Mouse (Mus musculus): ENCODE results near the gene Eif3i. TPM values are rescaled to one million over a fixed set of nuclear protein-coding genes. Genes with fewer than 3 reads are reported as not detected.
A peak's percentile ranks its signal among the peaks of the same experiment; 100 is the strongest.

Eif3i gene
- total and polyA plus RNA-seq, 3 experiments = 133 to 241 (median 152) TPM

DNA sequence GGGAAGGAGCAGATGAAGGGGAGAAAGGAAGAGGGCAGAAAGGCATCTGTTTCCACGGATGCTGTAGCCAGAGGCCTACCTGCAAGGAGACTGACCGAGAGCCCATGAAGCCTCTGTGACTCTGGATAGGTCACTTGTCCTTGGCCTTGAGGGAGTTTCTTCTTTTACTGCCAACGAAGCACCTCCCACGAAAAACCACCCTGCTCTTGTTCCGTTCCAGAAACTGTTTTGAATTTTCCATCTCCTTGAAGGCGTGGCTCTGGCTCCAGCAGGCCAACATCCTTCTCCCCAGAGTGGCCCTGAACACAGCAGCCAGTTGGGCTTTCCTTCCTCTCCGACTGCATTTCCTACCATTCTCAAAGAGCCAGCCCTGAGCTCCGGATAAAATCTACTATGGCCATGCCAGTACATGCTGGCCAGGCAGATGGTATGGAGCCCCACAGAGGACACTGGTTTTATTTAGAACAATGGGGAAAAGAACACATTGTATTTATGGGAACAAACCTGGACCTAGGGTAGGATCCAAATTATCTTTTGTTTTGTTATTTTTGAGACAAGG is 20.9 kb upstream of the Eif3i start:
- H3K4me1 ChIP-seq (ENCODE audit: insufficient read depth, low read depth, low read length) = peaks cover 71% of the 10 kb centered on the region
- DNase-seq (ENCODE audit: low spot score) = no peak
- H3K27me3 ChIP-seq (ENCODE audit: insufficient read depth, low read length) = no peaks in the 10 kb centered on the region
- no peak overlapping the region for H3K4me3 ChIP-seq (ENCODE audit: low read depth, low read length)
- H3K9me3 ChIP-seq (replicated peaks) = no peaks in the 10 kb centered on the region
- TF ChIP-seq TAL1 (conservative IDR thresholded peaks at IDR 0.05; ENCODE audit: low read depth, low read length) = no peak
- no peak for TF ChIP-seq GATA1 (IDR thresholded peaks at IDR 0.05; ENCODE audit: borderline replicate concordance, low read length)
- no peak for TF ChIP-seq POLR2AphosphoS5 (IDR thresholded peaks at IDR 0.05; ENCODE audit: insufficient replicate concordance, low read depth, low read length)
- no peak for TF ChIP-seq CTCF (IDR thresholded peaks at IDR 0.05; ENCODE audit: low read depth, low read length)
- no peak for TF ChIP-seq GATA2 (IDR thresholded peaks at IDR 0.05; ENCODE audit: borderline replicate concordance, low read depth, low read length)
- ATAC-seq (ENCODE audit: extremely low read depth, insufficient number of reproducible peaks, low FRiP score, poor library complexity, severe bottlenecking) = no peak
- H3K36me3 ChIP-seq (replicated peaks) = peaks cover 72% of the 10 kb centered on the region

DNA sequence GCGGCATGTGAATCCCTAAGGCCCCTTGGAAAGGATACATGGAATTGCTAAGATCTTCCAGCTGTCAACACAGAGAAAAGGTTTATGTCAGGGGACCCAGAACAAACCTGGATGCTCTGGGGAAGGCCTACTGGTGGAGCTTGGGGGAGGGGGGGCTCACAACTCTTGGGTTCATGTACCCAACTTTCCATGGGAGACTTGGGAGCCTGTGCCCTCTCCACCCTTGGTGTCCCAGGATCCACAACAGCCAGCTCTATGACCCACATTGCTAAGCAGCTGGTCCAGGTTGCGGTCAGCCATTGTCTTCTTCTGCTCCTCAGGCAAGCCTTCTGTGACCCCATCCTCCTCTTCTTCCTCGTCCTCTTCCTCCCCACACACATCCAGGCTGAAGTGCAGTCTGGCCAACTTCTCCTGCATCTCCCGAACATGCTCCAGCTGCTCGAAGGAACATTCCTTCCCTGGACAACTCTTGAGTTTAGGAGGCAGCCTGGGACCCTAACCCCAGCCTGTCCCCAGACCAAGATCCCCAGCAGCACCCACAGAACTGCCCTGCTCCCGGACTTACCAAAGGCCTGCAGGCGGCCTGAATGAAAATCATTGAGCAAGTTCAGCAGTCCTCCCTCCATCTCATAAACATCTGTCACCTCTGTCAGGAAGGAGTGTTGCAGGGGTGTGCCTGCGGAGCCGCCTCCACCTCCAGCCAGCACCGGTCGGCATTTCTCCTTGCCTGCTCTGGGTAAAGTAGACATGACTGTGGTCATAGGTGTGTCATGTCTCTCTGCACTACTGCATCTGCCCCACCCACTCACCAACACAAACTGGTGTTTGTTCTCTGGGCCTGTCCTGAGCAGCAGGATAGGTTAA is 20.2 kb upstream of the Eif3i start:
- H3K4me1 ChIP-seq (ENCODE audit: insufficient read depth, low read depth, low read length) = peaks cover 70% of the 10 kb centered on the region

DNA sequence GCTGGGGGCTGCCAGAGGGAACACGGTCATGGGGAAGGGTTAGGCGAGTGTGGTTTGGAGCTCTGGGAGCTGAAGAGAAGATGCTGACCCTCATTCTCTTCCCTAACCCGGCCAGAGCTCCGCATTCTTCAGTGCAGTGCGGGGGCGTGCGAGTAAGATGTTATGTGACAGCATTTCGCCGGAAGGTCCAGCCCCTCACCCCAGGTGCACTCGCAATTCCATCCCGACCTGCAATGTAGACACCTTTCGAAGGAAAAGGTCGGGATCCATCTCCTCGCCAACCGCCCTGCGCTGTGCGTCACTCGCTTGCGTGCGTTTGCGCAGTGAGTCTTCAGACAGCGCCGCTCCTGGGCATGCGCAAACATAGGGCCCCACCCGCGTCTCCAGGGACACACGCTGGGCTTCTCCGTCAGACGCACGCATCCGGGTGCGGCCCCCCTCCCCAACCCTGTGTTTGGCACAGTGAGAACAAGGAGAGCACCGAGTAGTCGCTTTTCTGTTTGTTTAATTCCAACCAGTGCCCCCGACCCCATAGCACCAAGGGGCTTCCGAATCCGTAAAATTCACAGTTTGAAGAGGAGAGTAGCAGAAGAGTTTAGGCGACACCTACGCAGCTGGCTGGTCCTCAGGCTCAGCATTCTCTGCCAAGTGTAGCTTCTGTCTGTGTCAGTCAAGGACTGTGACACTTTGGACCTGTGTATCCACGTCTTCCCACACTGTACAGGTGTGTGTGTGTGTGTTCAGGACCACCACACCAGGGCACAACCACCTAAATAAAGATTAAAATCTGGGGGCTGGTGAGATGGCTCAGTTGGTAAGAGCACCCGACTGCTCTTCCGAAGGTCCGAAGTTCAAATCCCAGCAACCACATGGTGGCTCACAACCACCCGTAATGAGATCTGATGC is 18.6 kb upstream of the Eif3i start, which contains the start of gene Iqcc:
Iqcc (minus strand) TSS at position 314 of the 906 bp plus-strand sequence.
- Histone ChIP-seq H3K27me3 (ENCODE audit: insufficient read depth, low read length) (no peaks in the 10 kb centered on the region), H3K9me3 (replicated peaks) (no peaks in the 10 kb centered on the region), H3K4me1 (ENCODE audit: insufficient read depth, low read depth, low read length) (peaks cover 55% of the 10 kb centered on the region), H3K36me3 (replicated peaks) (peaks cover 65% of the 10 kb centered on the region), H3K4me3 (ENCODE audit: low read depth, low read length) (peak within 1 kb of the TSS; percentile 84)
- peak; percentile 91 for DNase-seq (ENCODE audit: low spot score)
- ATAC-seq (ENCODE audit: extremely low read depth, insufficient number of reproducible peaks, low FRiP score, poor library complexity, severe bottlenecking) = peak; percentile 84
- TF ChIP-seq GATA2 (IDR thresholded peaks at IDR 0.05; ENCODE audit: borderline replicate concordance, low read depth, low read length) = no peak
- TF ChIP-seq TAL1 (conservative IDR thresholded peaks at IDR 0.05; ENCODE audit: low read depth, low read length) = no peak
- no peak for TF ChIP-seq CTCF (IDR thresholded peaks at IDR 0.05; ENCODE audit: low read depth, low read length)
- no peak for TF ChIP-seq POLR2AphosphoS5 (IDR thresholded peaks at IDR 0.05; ENCODE audit: insufficient replicate concordance, low read depth, low read length)
- no peak for TF ChIP-seq GATA1 (IDR thresholded peaks at IDR 0.05; ENCODE audit: borderline replicate concordance, low read length)

More for the DNA sequence above, 20.2 kb upstream of the Eif3i start:
- DNase-seq (ENCODE audit: low spot score) (no peak), ATAC-seq (ENCODE audit: extremely low read depth, insufficient number of reproducible peaks, low FRiP score, poor library complexity, severe bottlenecking) (no peak)
- no peaks in the 10 kb centered on the region for H3K27me3 ChIP-seq (ENCODE audit: insufficient read depth, low read length)
- no peak overlapping the region for H3K4me3 ChIP-seq (ENCODE audit: low read depth, low read length)
- H3K36me3 ChIP-seq (replicated peaks) = peaks cover 72% of the 10 kb centered on the region
- TF ChIP-seq POLR2AphosphoS5 (IDR thresholded peaks at IDR 0.05; ENCODE audit: insufficient replicate concordance, low read depth, low read length) (no peak), TAL1 (conservative IDR thresholded peaks at IDR 0.05; ENCODE audit: low read depth, low read length) (no peak), GATA1 (IDR thresholded peaks at IDR 0.05; ENCODE audit: borderline replicate concordance, low read length) (no peak), GATA2 (IDR thresholded peaks at IDR 0.05; ENCODE audit: borderline replicate concordance, low read depth, low read length) (no peak), CTCF (IDR thresholded peaks at IDR 0.05; ENCODE audit: low read depth, low read length) (no peak)
- no peaks in the 10 kb centered on the region for H3K9me3 ChIP-seq (replicated peaks)

DNA sequence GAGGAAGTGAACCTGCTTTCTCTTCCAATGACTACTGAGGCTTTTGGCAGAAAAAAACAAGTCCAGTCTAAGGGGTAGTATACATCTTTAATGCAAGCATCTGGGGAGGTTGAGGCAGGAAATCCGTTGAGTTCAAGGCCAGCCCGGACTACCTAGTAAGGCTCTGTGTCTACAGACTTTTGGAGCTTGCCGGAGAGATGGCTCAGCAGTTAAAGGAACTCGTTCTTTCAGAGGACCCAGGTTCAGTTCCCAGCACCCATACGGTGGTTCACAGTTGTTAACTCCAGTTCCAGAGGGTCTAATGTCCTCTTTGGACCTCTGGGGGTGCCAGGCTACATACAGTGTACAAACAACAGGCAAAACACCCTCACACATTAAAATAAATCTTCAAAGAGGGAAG is 17.6 kb upstream of the Eif3i start:
- H3K27me3 ChIP-seq (ENCODE audit: insufficient read depth, low read length) = no peaks in the 10 kb centered on the region
- H3K9me3 ChIP-seq (replicated peaks) = no peaks in the 10 kb centered on the region
- H3K4me3 ChIP-seq (ENCODE audit: low read depth, low read length) = peak overlapping the region; percentile 84
- DNase-seq (ENCODE audit: low spot score) = no peak
- H3K4me1 ChIP-seq (ENCODE audit: insufficient read depth, low read depth, low read length) = peaks cover 47% of the 10 kb centered on the region
- peaks cover 66% of the 10 kb centered on the region for H3K36me3 ChIP-seq (replicated peaks)
- TF ChIP-seq GATA2 (IDR thresholded peaks at IDR 0.05; ENCODE audit: borderline replicate concordance, low read depth, low read length) = no peak
- TF ChIP-seq CTCF (IDR thresholded peaks at IDR 0.05; ENCODE audit: low read depth, low read length) = no peak
- no peak for TF ChIP-seq GATA1 (IDR thresholded peaks at IDR 0.05; ENCODE audit: borderline replicate concordance, low read length)
- no peak for TF ChIP-seq POLR2AphosphoS5 (IDR thresholded peaks at IDR 0.05; ENCODE audit: insufficient replicate concordance, low read depth, low read length)
- no peak for TF ChIP-seq TAL1 (conservative IDR thresholded peaks at IDR 0.05; ENCODE audit: low read depth, low read length)
- ATAC-seq (ENCODE audit: extremely low read depth, insufficient number of reproducible peaks, low FRiP score, poor library complexity, severe bottlenecking) = no peak

DNA sequence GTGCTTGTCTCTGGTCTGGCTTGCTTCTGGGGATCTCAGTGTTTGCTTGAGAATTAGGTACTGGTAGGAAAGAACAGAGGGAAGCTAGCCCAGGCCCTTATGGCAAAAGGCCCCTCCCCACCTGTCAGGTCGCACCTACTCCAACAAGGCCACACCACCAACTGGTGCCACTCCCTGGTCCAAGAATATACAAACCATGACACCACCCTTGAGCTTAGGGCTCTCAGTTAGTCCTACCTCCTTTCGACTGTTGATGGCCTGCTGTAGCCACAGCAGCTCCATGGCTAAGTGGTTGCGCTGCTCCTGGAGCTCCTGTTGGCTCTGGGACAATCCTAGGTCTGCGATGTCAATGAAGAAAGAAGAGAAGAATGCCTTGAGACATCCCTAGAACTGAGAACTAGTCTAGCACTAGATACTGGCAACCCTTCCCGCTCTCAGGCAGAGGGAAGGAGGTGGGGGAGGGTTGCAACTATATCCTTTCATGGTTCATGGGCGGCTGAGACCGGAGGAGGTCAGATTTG is 16.7 kb upstream of the Eif3i start:
- Histone ChIP-seq H3K4me1 (ENCODE audit: insufficient read depth, low read depth, low read length) (peaks cover 39% of the 10 kb centered on the region), H3K9me3 (replicated peaks) (no peaks in the 10 kb centered on the region)

More for the DNA sequence above, 16.7 kb upstream of the Eif3i start:
- no peaks in the 10 kb centered on the region for H3K27me3 ChIP-seq (ENCODE audit: insufficient read depth, low read length)
- H3K36me3 ChIP-seq (replicated peaks) = peaks cover 63% of the 10 kb centered on the region
- H3K4me3 ChIP-seq (ENCODE audit: low read depth, low read length) = no peak overlapping the region
- no peak for TF ChIP-seq CTCF (IDR thresholded peaks at IDR 0.05; ENCODE audit: low read depth, low read length)
- no peak for TF ChIP-seq GATA1 (IDR thresholded peaks at IDR 0.05; ENCODE audit: borderline replicate concordance, low read length)
- no peak for DNase-seq (ENCODE audit: low spot score)
- ATAC-seq (ENCODE audit: extremely low read depth, insufficient number of reproducible peaks, low FRiP score, poor library complexity, severe bottlenecking) = no peak
